Mouse (Mus musculus) neural tube, embryonic 15.5 days (tissue): ENCODE measurements at regions not wholly inside any gene's neighbourhood (a gene's known extent, or its start where the extent isn't known, plus 50 kb on each side); places are given as distances from the start of the nearest gene placed in this dataset.
"Not testable (repeated sequence)": the region's sequence is repeated elsewhere in the genome, so short reads cannot be mapped to it uniquely, and the experiment has no call there.

Experiments used
- ATAC-seq: fragments of 200-750 bp; cut with Nextera tagmentation; 2 replicates; pipeline ENCODE4 v1.8.0; 2017; ENCODE audit warnings: mild to moderate bottlenecking, moderate TSS enrichment, moderate library complexity; ENCODE audit not compliant: low FRiP score
- H3K27ac ChIP-seq: fragments of 300-500 bp; sonication (generic); replicated peaks from 2 replicates; pipeline ENCODE4 v1.5.1; 2015; ENCODE audit warnings: mild to moderate bottlenecking, inconsistent platforms
- H3K27me3 ChIP-seq: fragments of 300-500 bp; sonication (generic); replicated peaks from 2 replicates; pipeline ENCODE4 v1.6.1; 2015; ENCODE audit warnings: inconsistent platforms
- H3K36me3 ChIP-seq: fragments of 300-500 bp; sonication (generic); 2 replicates; pipeline ENCODE4 v1.6.1; 2015; ENCODE audit warnings: inconsistent platforms
- H3K4me1 ChIP-seq: fragments of 300-500 bp; sonication (generic); 2 replicates; pipeline ENCODE4 v1.6.1; 2015; ENCODE audit warnings: inconsistent platforms
- H3K4me2 ChIP-seq: fragments of 300-500 bp; sonication (generic); 2 replicates; pipeline ENCODE4 v1.6.1; 2015; ENCODE audit warnings: inconsistent platforms, mild to moderate bottlenecking, moderate library complexity
- H3K4me3 ChIP-seq: fragments of 300-500 bp; sonication (generic); replicated peaks from 2 replicates; pipeline ENCODE4 v1.5.1; 2015; ENCODE audit warnings: mild to moderate bottlenecking, inconsistent platforms
- H3K9ac ChIP-seq: fragments of 300-500 bp; sonication (generic); replicated peaks from 2 replicates; pipeline ENCODE4 v1.6.1; 2015; ENCODE audit warnings: mild to moderate bottlenecking, inconsistent platforms
- H3K9me3 ChIP-seq: fragments of 300-500 bp; sonication (generic); replicated peaks from 2 replicates; pipeline ENCODE4 v1.6.1; 2016; ENCODE audit warnings: inconsistent platforms
- WGBS: fragments of 180-500 bp; shearing (Covaris S2); methylation state at CpG from one replicate; pipeline ENCODE4 v1.1.7; 2015; ENCODE audit warnings: mixed read lengths; 5-methylcytosine and 5-hydroxymethylcytosine counted together

GRCm38 (mm10) chr3:117265790-117266189 lies 94.9 kb downstream of the Plppr4 start:
- no peak overlapping the region for H3K9ac ChIP-seq
- H3K27me3 ChIP-seq, result no peaks in the 10 kb centered on the region
- no peak overlapping the region for H3K4me3 ChIP-seq
- no peaks in the 10 kb centered on the region for H3K9me3 ChIP-seq
- no peaks in the 10 kb centered on the region for H3K4me1 ChIP-seq
- 90% methylated on average over 9 of the region's 9 CpGs for WGBS
- no peak for ATAC-seq
- H3K36me3 ChIP-seq, result no peaks in the 10 kb centered on the region
- H3K27ac ChIP-seq, result no peak overlapping the region
- no peak overlapping the region for H3K4me2 ChIP-seq

DNA sequence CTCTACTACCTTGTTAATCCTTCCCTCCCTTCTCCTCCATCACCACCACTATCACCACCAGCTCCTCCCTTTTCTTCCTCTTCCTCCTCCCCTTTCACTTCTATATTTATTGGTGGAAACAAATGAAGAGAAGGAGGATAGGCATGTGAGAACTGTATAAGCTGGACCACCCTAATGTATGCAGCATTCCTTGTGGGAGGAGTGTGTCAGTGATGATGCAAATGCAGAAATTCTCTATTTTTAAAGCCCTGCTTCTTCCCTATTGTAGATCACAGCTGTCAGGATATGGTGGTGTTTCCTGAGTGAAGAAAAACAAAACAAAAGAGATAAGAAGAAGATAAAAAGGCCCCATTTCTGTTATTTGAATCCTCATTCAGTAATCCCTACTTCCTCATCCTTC lies 112.8 kb downstream of the Plppr4 start:
- ATAC-seq, result no peak
- H3K4me1 ChIP-seq, result no peaks in the 10 kb centered on the region
- H3K4me3 ChIP-seq, result no peak overlapping the region
- H3K27me3 ChIP-seq, result no peaks in the 10 kb centered on the region
- H3K4me2 ChIP-seq, result no peak overlapping the region
- no peak overlapping the region for H3K9ac ChIP-seq
- no peak overlapping the region for H3K27ac ChIP-seq
- H3K9me3 ChIP-seq, result no peaks in the 10 kb centered on the region
- H3K36me3 ChIP-seq, result no peaks in the 10 kb centered on the region

DNA sequence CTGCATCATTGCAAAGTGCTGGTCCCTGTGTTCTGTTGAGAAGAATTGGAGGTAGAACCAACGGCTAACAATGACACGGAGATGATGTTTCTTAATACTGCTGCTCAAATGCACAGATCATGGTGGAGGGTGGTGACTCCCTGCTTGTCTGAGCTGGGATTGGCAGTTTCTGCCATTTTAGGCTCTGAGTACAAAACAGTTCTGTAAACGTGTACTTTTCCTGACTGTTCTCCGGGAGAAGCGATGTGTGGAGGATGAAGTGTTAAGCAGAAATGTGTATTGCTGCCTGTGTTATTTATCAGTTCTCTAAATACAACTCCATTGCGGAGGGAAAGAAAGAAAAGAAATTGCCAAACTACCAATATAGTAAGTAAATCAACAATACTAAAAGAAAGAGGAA lies 118.9 kb downstream of the Plppr4 start:
- Histone ChIP-seq H3K9ac (no peak overlapping the region), H3K4me1 (no peaks in the 10 kb centered on the region), H3K4me2 (no peak overlapping the region), H3K27ac (no peak overlapping the region), H3K4me3 (no peak overlapping the region), H3K36me3 (no peaks in the 10 kb centered on the region), H3K9me3 (no peaks in the 10 kb centered on the region; the same call in 1 of the 2 replicates), H3K27me3 (no peaks in the 10 kb centered on the region)
- 96% methylated on average over 6 of the region's 6 CpGs for WGBS
- ATAC-seq, result no peak

- WGBS, result 91% methylated on average over 3 of the region's 3 CpGs
- Histone ChIP-seq H3K4me3 (no peak overlapping the region), H3K4me1 (no peaks in the 10 kb centered on the region), H3K4me2 (no peak overlapping the region), H3K36me3 (no peaks in the 10 kb centered on the region), H3K9ac (no peak overlapping the region), H3K9me3 (no peaks in the 10 kb centered on the region), H3K27me3 (no peaks in the 10 kb centered on the region), H3K27ac (no peak overlapping the region)
- ATAC-seq, result no peak
Observed at GRCm38 (mm10) chr3:117226616-117227015, 134.1 kb downstream of the Plppr4 start.

GRCm38 (mm10) chr3:117225041-117225440 lies 135.6 kb downstream of the Plppr4 start:
- no peak for ATAC-seq
- no peak overlapping the region for H3K4me3 ChIP-seq
- 88% methylated on average over 2 of the region's 2 CpGs for WGBS
- H3K27me3 ChIP-seq, result no peaks in the 10 kb centered on the region
- H3K4me1 ChIP-seq, result no peaks in the 10 kb centered on the region
- no peak overlapping the region for H3K4me2 ChIP-seq
- no peaks in the 10 kb centered on the region for H3K36me3 ChIP-seq
- H3K9ac ChIP-seq, result no peak overlapping the region
- no peaks in the 10 kb centered on the region for H3K9me3 ChIP-seq
- H3K27ac ChIP-seq, result no peak overlapping the region

- Histone ChIP-seq H3K4me2 (no peak overlapping the region), H3K4me3 (no peak overlapping the region), H3K9ac (no peak overlapping the region), H3K4me1 (no peaks in the 10 kb centered on the region), H3K9me3 (no peaks in the 10 kb centered on the region), H3K27ac (no peak overlapping the region), H3K36me3 (no peaks in the 10 kb centered on the region), H3K27me3 (no peaks in the 10 kb centered on the region)
- 77% methylated on average over 1 of the region's 1 CpGs for WGBS
- no peak for ATAC-seq
Observed at GRCm38 (mm10) chr3:117217952-117218351, 142.7 kb downstream of the Plppr4 start.

DNA sequence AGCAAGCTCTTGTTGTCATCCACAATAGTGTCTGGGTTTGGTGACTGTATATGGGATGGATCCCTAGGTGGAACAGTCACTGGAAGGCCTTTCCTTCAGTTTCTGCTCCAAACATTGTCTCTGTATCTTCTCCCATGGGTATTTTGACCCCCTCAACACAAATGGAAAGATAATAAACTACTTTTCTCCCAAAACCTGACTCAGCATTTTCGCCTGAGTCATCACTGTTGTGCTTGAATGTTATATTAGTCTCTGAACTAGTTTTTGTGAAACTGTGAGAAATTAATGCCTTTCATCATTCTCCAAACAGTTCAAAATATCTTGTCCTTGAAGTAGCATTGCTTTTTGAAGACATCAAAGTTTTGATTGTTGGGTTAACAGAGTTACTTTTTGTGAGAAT lies 168.8 kb downstream of the Plppr4 start:
- H3K36me3 ChIP-seq, result no peaks in the 10 kb centered on the region
- H3K4me2 ChIP-seq, result no peak overlapping the region
- no peaks in the 10 kb centered on the region for H3K27me3 ChIP-seq
- 69% methylated on average over 1 of the region's 1 CpGs for WGBS
- no peak overlapping the region for H3K4me3 ChIP-seq
- H3K4me1 ChIP-seq, result no peaks in the 10 kb centered on the region
- no peak for ATAC-seq
- no peaks in the 10 kb centered on the region for H3K9me3 ChIP-seq
- H3K27ac ChIP-seq, result no peak overlapping the region
- no peak overlapping the region for H3K9ac ChIP-seq

- Histone ChIP-seq H3K36me3 (no peaks in the 10 kb centered on the region), H3K9me3 (no peaks in the 10 kb centered on the region), H3K4me3 (no peak overlapping the region), H3K4me2 (no peak overlapping the region), H3K9ac (no peak overlapping the region), H3K27me3 (no peaks in the 10 kb centered on the region), H3K4me1 (no peaks in the 10 kb centered on the region), H3K27ac (no peak overlapping the region)
- ATAC-seq, result no peak
- WGBS, result 21% methylated on average over 3 of the region's 3 CpGs
Observed at GRCm38 (mm10) chr3:117188782-117189500, 171.7 kb downstream of the Plppr4 start.

DNA sequence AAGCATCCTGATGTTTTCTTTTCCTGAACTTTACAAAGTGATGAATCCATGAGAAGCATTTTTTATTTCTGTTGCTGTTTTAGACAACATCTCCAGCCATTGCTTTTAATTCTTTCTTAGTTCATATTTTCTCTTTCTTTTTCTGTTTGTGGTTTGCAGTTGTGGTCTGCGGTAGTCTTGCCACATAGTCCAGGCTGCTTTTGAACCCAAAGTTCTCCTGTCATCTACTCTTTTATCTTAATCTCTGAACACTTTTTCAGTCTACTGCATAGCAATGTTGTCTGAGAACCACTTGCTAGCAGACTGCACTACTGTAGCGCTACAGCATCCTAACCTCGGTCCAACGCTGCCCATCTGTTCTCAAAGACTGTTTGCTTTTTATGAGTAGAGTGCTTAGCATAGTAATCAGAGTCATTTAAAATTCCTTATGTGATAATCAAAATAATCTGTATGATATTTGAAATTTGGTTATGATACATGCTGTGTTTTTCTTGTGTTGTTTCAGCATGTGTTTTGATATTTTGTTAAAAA lies 177.0 kb downstream of the Plppr4 start:
- no peaks in the 10 kb centered on the region for H3K36me3 ChIP-seq
- ATAC-seq, result no peak
- H3K9ac ChIP-seq, result no peak overlapping the region
- no peaks in the 10 kb centered on the region for H3K9me3 ChIP-seq
- H3K27ac ChIP-seq, result no peak overlapping the region
- H3K4me1 ChIP-seq, result no peaks in the 10 kb centered on the region
- no peak overlapping the region for H3K4me2 ChIP-seq
- 92% methylated on average over 4 of the region's 4 CpGs for WGBS
- no peaks in the 10 kb centered on the region for H3K27me3 ChIP-seq
- H3K4me3 ChIP-seq, result no peak overlapping the region

DNA sequence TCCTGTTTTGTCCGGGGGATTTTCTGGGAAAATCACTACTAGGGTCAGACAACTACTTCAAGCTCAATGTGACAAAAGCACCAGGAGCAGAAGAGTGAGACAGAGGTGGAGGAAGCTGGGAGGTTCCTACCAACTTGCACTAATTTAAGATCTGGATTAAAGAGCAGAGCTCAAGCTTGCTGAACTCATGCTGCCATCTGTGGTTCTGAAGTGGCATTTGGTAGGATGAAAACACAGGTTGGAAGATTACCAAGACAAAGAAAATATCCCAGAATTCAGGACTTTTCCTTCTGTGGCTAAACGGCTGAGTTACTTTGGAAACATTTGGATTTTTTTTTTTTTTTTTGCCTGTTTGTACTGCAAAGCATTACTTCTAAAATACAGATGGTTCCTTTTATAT lies 190.9 kb downstream of the Plppr4 start:
- Histone ChIP-seq H3K9me3 (no peaks in the 10 kb centered on the region), H3K36me3 (no peaks in the 10 kb centered on the region), H3K9ac (no peak overlapping the region), H3K4me2 (no peak overlapping the region), H3K27ac (no peak overlapping the region), H3K4me1 (no peaks in the 10 kb centered on the region), H3K4me3 (no peak overlapping the region), H3K27me3 (no peaks in the 10 kb centered on the region)
- no peak for ATAC-seq
- WGBS, result 92% methylated on average over 2 of the region's 2 CpGs

DNA sequence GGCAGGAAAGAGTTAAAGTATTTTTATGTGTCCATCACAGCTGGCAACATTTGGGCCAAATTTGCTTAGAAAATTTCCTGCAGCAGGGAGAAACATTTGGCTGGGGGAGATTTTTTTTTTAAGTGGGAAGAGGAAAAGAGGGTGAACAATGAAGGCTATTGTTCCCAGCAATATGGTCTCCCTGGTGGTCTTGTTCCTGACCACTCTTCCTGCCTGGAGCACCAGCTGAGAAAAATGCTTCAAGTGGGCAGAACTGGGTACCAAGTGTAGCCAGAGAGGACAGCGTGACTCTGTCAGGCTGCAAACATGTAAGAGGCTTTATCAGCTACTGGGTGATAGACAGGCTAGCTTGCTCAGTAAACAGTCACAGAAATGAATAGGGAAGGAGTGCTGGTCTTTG lies 194.3 kb upstream of the Palmd start:
- no peak overlapping the region for H3K9ac ChIP-seq
- WGBS, result 47% methylated on average over 1 of the region's 1 CpGs
- no peak overlapping the region for H3K27ac ChIP-seq
- H3K27me3 ChIP-seq, result no peaks in the 10 kb centered on the region
- H3K4me3 ChIP-seq, result no peak overlapping the region
- no peaks in the 10 kb centered on the region for H3K36me3 ChIP-seq
- H3K4me2 ChIP-seq, result no peak overlapping the region
- H3K9me3 ChIP-seq, result no peaks in the 10 kb centered on the region
- ATAC-seq, result no peak
- no peaks in the 10 kb centered on the region for H3K4me1 ChIP-seq

DNA sequence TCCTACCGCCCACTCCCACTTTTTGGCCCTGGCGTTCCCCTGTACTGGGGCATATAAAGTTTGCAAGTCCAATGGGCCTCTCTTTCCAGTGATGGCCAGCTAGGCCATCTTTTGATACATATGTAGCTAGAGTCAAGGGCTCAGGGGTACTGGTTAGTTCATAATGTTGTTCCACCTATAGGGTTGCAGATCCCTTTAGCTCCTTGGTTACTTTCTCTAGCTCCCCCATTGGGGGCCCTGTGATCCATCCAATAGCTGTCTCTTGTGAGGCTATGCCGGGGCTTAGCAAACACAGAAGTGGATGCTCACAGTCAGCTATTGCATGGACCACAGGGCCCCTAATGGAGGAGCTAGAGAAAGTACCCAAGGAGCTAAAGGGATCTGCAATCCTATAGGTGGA lies 191.9 kb upstream of the Palmd start:
- not testable (repeated sequence) for H3K4me2 ChIP-seq, H3K4me3 ChIP-seq, H3K9ac ChIP-seq, H3K27ac ChIP-seq, ATAC-seq, H3K27me3 ChIP-seq, H3K4me1 ChIP-seq, H3K36me3 ChIP-seq, H3K9me3 ChIP-seq
- WGBS, result 95% methylated on average over 3 of the region's 3 CpGs
